Mouse (Mus musculus) testis, adult 2 months (tissue): ENCODE measurements around the gene Lipt2. TPM values are rescaled to one million over a fixed set of nuclear protein-coding genes. Genes with fewer than 3 reads are reported as not detected.

Experiments used
- H3K27ac ChIP-seq: fragments of 200-500 bp; 2 replicates; pipeline ENCODE4 v1.5.1; 2012; ENCODE audit warnings: low read depth, low read length; ENCODE audit not compliant: control insufficient read depth, insufficient read depth
- H3K27me3 ChIP-seq: fragments of 200-500 bp; 2 replicates; pipeline ENCODE4 v1.6.1; 2012; ENCODE audit warnings: mild to moderate bottlenecking, low read length, moderate library complexity; ENCODE audit not compliant: control insufficient read depth, insufficient read depth
- H3K36me3 ChIP-seq: fragments of 200-500 bp; 2 replicates; pipeline ENCODE4 v1.6.1; 2012; ENCODE audit warnings: mild to moderate bottlenecking, low read length; ENCODE audit not compliant: control insufficient read depth, insufficient read depth
- H3K4me1 ChIP-seq: fragments of 200-500 bp; 2 replicates; pipeline ENCODE4 v1.6.1; 2012; ENCODE audit warnings: low read length; ENCODE audit not compliant: control insufficient read depth, insufficient read depth
- H3K4me3 ChIP-seq: fragments of 200-500 bp; 2 replicates; pipeline ENCODE4 v1.5.1; 2012; ENCODE audit warnings: low read depth, mild to moderate bottlenecking, low read length, moderate library complexity, mixed read lengths; ENCODE audit not compliant: control insufficient read depth
- CTCF ChIP-seq: fragments of 200-500 bp; IDR thresholded peaks from 2 replicates; pipeline ENCODE4 v1.5.1; 2012; ENCODE audit warnings: low read depth, mild to moderate bottlenecking, inconsistent platforms, low read length, moderate library complexity; ENCODE audit not compliant: control insufficient read depth, insufficient read depth, insufficient replicate concordance
- POLR2A ChIP-seq: fragments of 200-500 bp; IDR thresholded peaks from 2 replicates; pipeline ENCODE4 v1.6.1; 2012; ENCODE audit warnings: low read depth, mild to moderate bottlenecking, inconsistent platforms, low read length, moderate library complexity; ENCODE audit not compliant: control insufficient read depth
- polyA plus RNA-seq: library from polyadenylated mRNA; depleted of rRNA; stranded (reverse); fragments of >200 nt; gene quantifications from 2 replicates; pipeline ENCODE4 v1.2.3, GENCODE M21; 2012

The Lipt2 gene
- polyA plus RNA-seq, 1 experiment = 2.2 TPM

DNA sequence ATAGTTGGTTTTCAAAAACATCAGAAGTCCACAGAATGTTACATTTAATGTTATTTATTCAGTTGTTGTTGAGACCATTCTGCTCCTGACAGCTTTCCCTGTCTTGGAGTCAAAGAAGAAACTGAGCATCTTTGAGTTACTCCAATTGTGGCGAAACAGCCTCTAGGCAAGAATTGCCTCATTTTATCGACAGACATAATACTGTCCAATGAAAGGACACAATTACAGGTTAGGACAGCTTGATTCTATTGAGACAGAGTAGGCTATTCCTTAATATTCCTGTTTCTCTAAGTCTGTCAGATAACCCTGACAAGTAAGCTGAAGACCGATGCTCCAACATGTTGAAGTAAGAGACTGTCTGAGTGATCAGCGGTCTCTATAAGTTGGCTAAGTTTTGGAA lies 21.0 kb upstream of the Lipt2 start:
- Histone ChIP-seq H3K4me3 (no peak overlapping the region), H3K27me3 (no peaks in the 10 kb centered on the region), H3K4me1 (peaks cover 3% of the 10 kb centered on the region), H3K36me3 (no peaks in the 10 kb centered on the region), H3K27ac (no peak overlapping the region)
- no peak for TF ChIP-seq POLR2A
- no peak for TF ChIP-seq CTCF

DNA sequence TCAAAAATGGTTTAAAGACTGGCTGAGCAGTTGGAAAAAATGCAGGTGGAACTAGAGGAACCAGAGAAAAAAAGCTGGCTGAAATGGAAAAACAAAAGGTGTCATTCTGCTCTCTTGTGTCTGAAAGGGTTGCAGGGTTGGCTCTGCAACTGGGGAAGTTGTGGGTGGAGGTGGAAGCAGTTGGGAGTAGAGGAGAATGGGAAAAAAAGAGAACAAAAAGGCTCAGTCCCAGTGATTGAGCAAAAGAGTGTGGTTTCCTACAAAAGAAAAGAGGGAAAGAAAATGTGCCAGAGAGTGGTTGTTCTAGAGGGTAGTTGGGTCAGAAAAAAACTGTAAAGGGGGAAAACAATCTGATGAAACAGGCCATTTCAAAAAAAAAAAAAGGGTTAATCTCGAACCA lies 18.5 kb upstream of the Lipt2 start:
- Histone ChIP-seq H3K36me3 (no peaks in the 10 kb centered on the region), H3K4me1 (peaks cover 3% of the 10 kb centered on the region), H3K27me3 (no peaks in the 10 kb centered on the region), H3K4me3 (no peak overlapping the region), H3K27ac (no peak overlapping the region)
- TF ChIP-seq POLR2A (no peak), CTCF (no peak)

DNA sequence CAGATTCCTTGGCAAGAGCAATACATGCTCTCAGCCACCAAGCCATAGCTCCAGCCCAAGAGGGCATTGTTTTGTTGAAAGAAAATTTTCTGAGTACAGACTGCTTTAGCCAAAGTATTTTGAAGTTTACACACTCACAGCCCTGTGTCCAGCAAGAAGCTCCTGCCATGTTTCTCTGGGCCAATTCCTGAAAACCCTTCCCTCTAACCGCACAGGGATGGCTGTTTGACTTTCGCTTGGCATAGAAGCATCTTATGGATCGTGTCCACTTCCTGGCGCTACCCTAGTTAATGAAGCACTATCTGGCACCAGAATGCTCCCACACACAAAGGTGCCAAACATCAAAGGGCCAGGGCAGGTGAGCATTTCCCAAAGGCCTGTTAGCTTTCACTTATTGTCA lies 10.5 kb upstream of the Lipt2 start:
- Histone ChIP-seq H3K27me3 (no peaks in the 10 kb centered on the region), H3K4me1 (peaks cover 7% of the 10 kb centered on the region), H3K36me3 (no peaks in the 10 kb centered on the region), H3K4me3 (peak overlapping the region; percentile 45; the same call in 1 of the 2 replicates), H3K27ac (no peak overlapping the region)
- TF ChIP-seq POLR2A = no peak
- TF ChIP-seq CTCF = no peak

GRCm38 (mm10) chr7:100150086-100150485 lies 9.0 kb upstream of the Lipt2 start:
- Histone ChIP-seq H3K27ac (no peak overlapping the region), H3K36me3 (no peaks in the 10 kb centered on the region), H3K27me3 (no peaks in the 10 kb centered on the region), H3K4me3 (peak overlapping the region; percentile 63), H3K4me1 (peaks cover 7% of the 10 kb centered on the region)
- TF ChIP-seq CTCF = no peak
- no peak for TF ChIP-seq POLR2A

DNA sequence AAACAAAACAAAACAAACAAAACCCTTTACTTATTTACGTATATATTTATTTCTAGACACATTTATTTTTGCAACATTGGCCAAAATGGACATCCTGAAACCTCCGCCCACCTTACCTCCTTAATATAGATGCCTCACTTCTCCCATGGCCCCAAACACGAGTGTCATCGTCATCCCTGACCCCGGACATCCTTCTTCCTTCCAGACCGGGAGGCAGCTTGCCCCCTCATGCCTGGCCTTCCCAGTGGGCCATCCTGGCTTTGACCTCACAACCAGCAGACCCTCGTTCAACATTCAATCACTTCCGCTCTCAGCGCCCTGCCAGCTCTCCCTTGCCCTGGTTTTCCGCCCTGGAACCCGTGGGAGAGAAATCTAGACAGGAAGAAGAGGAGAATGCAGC lies 8.5 kb upstream of the Lipt2 start:
- Histone ChIP-seq H3K27ac (no peak overlapping the region), H3K27me3 (no peaks in the 10 kb centered on the region), H3K36me3 (no peaks in the 10 kb centered on the region), H3K4me3 (peak overlapping the region; percentile 3), H3K4me1 (peaks cover 7% of the 10 kb centered on the region)
- no peak for TF ChIP-seq CTCF
- no peak for TF ChIP-seq POLR2A

DNA sequence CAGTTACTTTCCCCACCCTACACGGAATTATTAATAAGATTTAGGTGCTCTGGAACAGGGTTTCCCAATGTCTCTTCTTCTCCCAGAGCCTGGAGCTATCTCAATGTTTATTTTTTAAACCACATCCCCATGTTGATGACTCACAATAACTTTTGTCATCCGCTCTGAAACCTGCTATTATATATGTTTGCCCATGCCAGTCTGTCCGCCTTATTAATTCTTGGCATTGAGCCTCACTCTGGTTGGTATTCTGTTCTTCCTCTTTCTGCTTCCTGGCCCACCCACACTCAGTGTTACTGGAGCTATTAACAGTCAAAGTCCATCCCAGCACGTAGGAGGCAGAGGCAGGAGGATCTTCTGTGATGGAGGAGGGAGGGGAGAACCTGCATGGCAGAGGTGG lies 1.4 kb upstream of the Lipt2 start:
- no peak overlapping the region for H3K27ac ChIP-seq
- H3K4me3 ChIP-seq = no peak overlapping the region
- no peaks in the 10 kb centered on the region for H3K27me3 ChIP-seq
- H3K4me1 ChIP-seq = peaks cover 13% of the 10 kb centered on the region
- no peaks in the 10 kb centered on the region for H3K36me3 ChIP-seq
- no peak for TF ChIP-seq CTCF
- no peak for TF ChIP-seq POLR2A

DNA sequence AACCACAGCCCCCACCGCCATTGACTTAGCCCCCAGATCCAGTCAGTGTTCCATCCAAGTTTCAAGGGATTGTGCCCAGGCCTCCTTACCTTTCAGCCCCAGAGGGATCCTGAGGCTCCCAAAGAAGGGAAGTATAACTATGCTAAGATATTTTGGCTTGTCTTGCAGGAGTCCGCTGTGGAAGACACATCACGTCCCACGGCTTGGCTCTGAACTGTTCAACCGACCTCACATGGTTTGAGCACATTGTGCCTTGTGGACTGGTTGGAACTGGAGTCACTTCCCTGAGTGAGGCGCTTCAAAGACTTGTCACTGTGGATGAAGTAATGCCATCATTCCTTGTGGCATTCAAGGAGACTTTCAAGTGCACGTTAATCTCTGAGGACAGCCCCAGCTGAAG lies 929 bp downstream of the Lipt2 start:
- H3K27me3 ChIP-seq = no peaks in the 10 kb centered on the region
- no peak overlapping the region; the same call in 1 of the 2 replicates for H3K27ac ChIP-seq
- no peaks in the 10 kb centered on the region for H3K36me3 ChIP-seq
- no peak for TF ChIP-seq POLR2A
- no peak for TF ChIP-seq CTCF
- peaks cover 13% of the 10 kb centered on the region for H3K4me1 ChIP-seq
- H3K4me3 ChIP-seq = no peak overlapping the region

GRCm38 (mm10) chr7:100163506-100163905 lies 4.4 kb downstream of the Lipt2 start:
- TF ChIP-seq POLR2A (no peak), CTCF (no peak)
- Histone ChIP-seq H3K36me3 (no peaks in the 10 kb centered on the region), H3K27ac (no peak overlapping the region), H3K27me3 (no peaks in the 10 kb centered on the region), H3K4me3 (no peak overlapping the region), H3K4me1 (peaks cover 13% of the 10 kb centered on the region)
